ENCODE assay signal across 9 mouse cellular contexts in genomic region chr2:163968581-163968980, GRCm38 (mm10). TPM values are rescaled to one million over a fixed set of nuclear protein-coding genes. Genes with fewer than 3 reads are reported as not detected.
A peak's percentile ranks its signal among the peaks of the same experiment; 100 is the strongest.
DNase-seq lines count a peak whose midpoint lies in the region; ATAC-seq and TF ChIP-seq lines count a peak whose summit lies in the region.
"Had no signal": no experiment of that assay in that cellular context is flagged by ENCODE, and none has a peak within 500 bp of the region (broad histone marks: within the 10 kb centered on the region; RNA-seq: fewer than 3 reads in every experiment).

No protein-coding gene starts in this region.

- H3K36me3 ChIP-seq in midbrain, embryonic 14.5 days (ENCODE audit: control insufficient read depth, insufficient read depth, low read length) = no peaks in the 10 kb centered on the region
- H3K36me3 ChIP-seq in stomach, postnatal 0 days (ENCODE audit: control insufficient read depth, insufficient read depth, low read length) = no peaks in the 10 kb centered on the region
- H3K36me3 ChIP-seq: embryonic facial prominence, embryonic 13.5 days had no signal

- intact Hi-C loops in heart, postnatal 25 days (cut with DNase I) = loop anchor here (5.0 kb wide), 1 partner anchor 111 kb away; no protein-coding TSS in a partner anchor
- intact Hi-C loops in heart, postnatal 10 days (cut with DNase I) = no loop called here
- intact Hi-C loops in left cerebral cortex, adult 2 months (cut with DNase I) = loop anchor here (1.0 to 10.0 kb wide), 3 partner anchors 110 to 184 kb away; no protein-coding TSS in a partner anchor

- peak; percentile 50; the same call in 1 of the 2 replicates for ATAC-seq in midbrain, embryonic 14.5 days (ENCODE audit: low FRiP score, low TSS enrichment)
- no peak for ATAC-seq in stomach, postnatal 0 days (ENCODE audit: low FRiP score, low TSS enrichment)

- TF ChIP-seq CTCF in left cerebral cortex, adult 2 months (IDR thresholded peaks at IDR 0.05) = peak; percentile 89
- TF ChIP-seq CTCF in stomach, postnatal 0 days (IDR thresholded peaks at IDR 0.05; ENCODE audit: low read depth) = peak; percentile 94

- no peaks in the 10 kb centered on the region for H3K27me3 ChIP-seq in midbrain, embryonic 14.5 days (ENCODE audit: control insufficient read depth, insufficient read depth, low read length)
- no peaks in the 10 kb centered on the region for H3K27me3 ChIP-seq in stomach, postnatal 0 days (ENCODE audit: control insufficient read depth, insufficient read depth, low read length)
- H3K27me3 ChIP-seq: embryonic facial prominence, embryonic 13.5 days had no signal

- H3K9me3 ChIP-seq in midbrain, embryonic 14.5 days (ENCODE audit: control insufficient read depth, low read length) = no peaks in the 10 kb centered on the region
- H3K9me3 ChIP-seq in stomach, postnatal 0 days (ENCODE audit: control insufficient read depth, low read length) = no peaks in the 10 kb centered on the region
- H3K9me3 ChIP-seq: embryonic facial prominence, embryonic 13.5 days had no signal

- no peak overlapping the region for H3K9ac ChIP-seq in midbrain, embryonic 14.5 days (replicated peaks; ENCODE audit: low read length)
- no peak overlapping the region for H3K9ac ChIP-seq in stomach, postnatal 0 days (ENCODE audit: low read length)
- H3K9ac ChIP-seq: embryonic facial prominence, embryonic 13.5 days had no signal

- H3K4me3 ChIP-seq in left cerebral cortex, adult 2 months = no peak overlapping the region
- H3K4me3 ChIP-seq in midbrain, embryonic 14.5 days (replicated peaks; ENCODE audit: low read depth, low read length) = no peak overlapping the region
- no peak overlapping the region for H3K4me3 ChIP-seq in stomach, postnatal 0 days (ENCODE audit: low read depth, low read length)
- H3K4me3 ChIP-seq: embryonic facial prominence, embryonic 13.5 days had no signal

- TF ChIP-seq EP300 in stomach, postnatal 0 days (optimal IDR thresholded peaks at IDR 0.05) = no peak

- H3K4me2 ChIP-seq in midbrain, embryonic 14.5 days (ENCODE audit: low read length) = no peak overlapping the region
- H3K4me2 ChIP-seq in stomach, postnatal 0 days (replicated peaks; ENCODE audit: low read depth) = no peak overlapping the region
- H3K4me2 ChIP-seq: embryonic facial prominence, embryonic 13.5 days had no signal

- no peaks in the 10 kb centered on the region for H3K4me1 ChIP-seq in midbrain, embryonic 14.5 days (ENCODE audit: control insufficient read depth, insufficient read depth, low read length)
- H3K4me1 ChIP-seq in stomach, postnatal 0 days (replicated peaks; ENCODE audit: control insufficient read depth, insufficient read depth) = no peaks in the 10 kb centered on the region
- H3K4me1 ChIP-seq: embryonic facial prominence, embryonic 13.5 days had no signal

- DNase-seq in heart, adult 8-10 months (ENCODE audit: low spot score) = peak; percentile 44
- no peak for DNase-seq in heart, postnatal 25 days (ENCODE audit: low spot score)
- peak; percentile 32 for DNase-seq in T-cell, adult 2 months (ENCODE audit: low spot score)
- peak; percentile 81 to 88 for DNase-seq in cerebellum, postnatal 25 days
- DNase-seq in heart, postnatal 10 days = peak; percentile 57 to 78
- peak; percentile 64 to 78 for DNase-seq in left cerebral cortex, adult 2 months (ENCODE audit: extremely low spot score in 1 of 2, low spot score in 2 of 2)
- peak; percentile 91 for DNase-seq in midbrain, embryonic 14.5 days
- DNase-seq in stomach, postnatal 0 days (ENCODE audit: low spot score) = peak; percentile 51

- no peak overlapping the region for H3K27ac ChIP-seq in left cerebral cortex, adult 2 months
- H3K27ac ChIP-seq in midbrain, embryonic 14.5 days (replicated peaks; ENCODE audit: low read depth, low read length) = no peak overlapping the region
- no peak overlapping the region for H3K27ac ChIP-seq in stomach, postnatal 0 days (replicated peaks)
- H3K27ac ChIP-seq: embryonic facial prominence, embryonic 13.5 days had no signal

- WGBS in midbrain, embryonic 14.5 days = 3% methylated on average over 5 of the region's 5 CpGs
- WGBS in stomach, postnatal 0 days = 5% methylated on average over 5 of the region's 5 CpGs

RNA-seq across cellular contexts. Expression of gene Ywhab, which starts 26.2 kb away (rescaled TPM):
- 10 to 100 TPM; 66.1 to 76.5 (median 72.0) TPM for total RNA-seq in heart, adult 8-10 months (2022)
- total RNA-seq in heart, postnatal 25 days (2021) = 10 to 100 TPM; 74.3 to 82.2 TPM
- 100 to 1,000 TPM; 138 to 139 TPM for total RNA-seq in heart, postnatal 10 days (2021)
- 100 to 1,000 TPM; 440 to 460 TPM for total RNA-seq in left cerebral cortex, adult 2 months (2021)
- 394 and 437 TPM in 2 replicates for polyA plus RNA-seq in midbrain, embryonic 14.5 days (2014; fragmentation: Nextera tagmentation; extraction: Ambion mirVana)
- polyA plus RNA-seq in stomach, postnatal 0 days (2015; fragmentation: Nextera tagmentation; extraction: Ambion mirVana) = 186 and 189 TPM in 2 replicates

RNA-seq across cellular contexts. Expression of gene Rims4, which starts 50.1 kb away (rescaled TPM):
- 1 to 10 TPM; 1.6 to 2.6 (median 1.8) TPM for total RNA-seq in heart, adult 8-10 months (2022)
- under 1 TPM; 0.31 to 0.39 TPM for total RNA-seq in heart, postnatal 25 days (2021)
- under 1 TPM; 0.17 to 0.27 TPM for total RNA-seq in heart, postnatal 10 days (2021)
- 10 to 100 TPM; 85.4 to 89.5 TPM for total RNA-seq in left cerebral cortex, adult 2 months (2021)
- 6.2 and 11.8 TPM in 2 replicates for polyA plus RNA-seq in midbrain, embryonic 14.5 days (2014; fragmentation: Nextera tagmentation; extraction: Ambion mirVana)
- polyA plus RNA-seq in stomach, postnatal 0 days (2015; fragmentation: Nextera tagmentation; extraction: Ambion mirVana) = 0.22 and 0.41 TPM in 2 replicates

RNA-seq across cellular contexts. Expression of gene Pabpc1l, which starts 56.7 kb away (rescaled TPM):
- total RNA-seq in heart, adult 8-10 months (2022) = 1 to 10 TPM in 1 of 4 experiments, under 1 TPM in 1, not detected in 2; 0.40 to 1.4 TPM
- total RNA-seq in heart, postnatal 25 days (2021) = 1 to 10 TPM in 1 of 2 experiments, under 1 TPM in 1; 0.96 to 1.3 TPM
- under 1 TPM; 0.77 to 0.91 TPM for total RNA-seq in heart, postnatal 10 days (2021)
- total RNA-seq in left cerebral cortex, adult 2 months (2021) = 1 to 10 TPM in 1 of 2 experiments, under 1 TPM in 1; 0.84 to 1.1 TPM
- 0.92 and 1.6 TPM in 2 replicates for polyA plus RNA-seq in midbrain, embryonic 14.5 days (2014; fragmentation: Nextera tagmentation; extraction: Ambion mirVana)
- 0.67 and 0.85 TPM in 2 replicates for polyA plus RNA-seq in stomach, postnatal 0 days (2015; fragmentation: Nextera tagmentation; extraction: Ambion mirVana)

Comparison
In these comparisons a context has a peak if more than half of its experiments do, and no peak if none do; other contexts are left out.
1. RNA of gene Rims4, which starts 50.1 kb away (total RNA-seq): 85.4 to 89.5 TPM in left cerebral cortex, adult 2 months; 1.6 to 2.6 TPM in heart, adult 8-10 months, 0.31 to 0.39 TPM in heart, postnatal 25 days and 0.17 to 0.27 TPM in heart, postnatal 10 days; every median in the first group is over 10 times any median in the second.